Comparison of ENCODE assay signal across 7 mouse cellular contexts in genomic region chr12:118299956-118300355, GRCm38 (mm10). TPM values are rescaled to one million over a fixed set of nuclear protein-coding genes. Genes with fewer than 3 reads are reported as not detected.
A peak's percentile ranks its signal among the peaks of the same experiment; 100 is the strongest.
DNase-seq lines count a peak whose midpoint lies in the region; ATAC-seq and TF ChIP-seq lines count a peak whose summit lies in the region.

No protein-coding gene starts in this region.

- H3K27me3 ChIP-seq in E14TG2a.4 (ENCODE audit: insufficient read depth, low read length), result no peaks in the 10 kb centered on the region
- no peaks in the 10 kb centered on the region for H3K27me3 ChIP-seq in heart, embryonic 13.5 days (replicated peaks)

- no peak for TF ChIP-seq CTCF in E14TG2a.4 (conservative IDR thresholded peaks at IDR 0.05; ENCODE audit: low read length)

- 26% methylated on average over 6 of the region's 6 CpGs for WGBS in heart, embryonic 13.5 days

- H3K9me3 ChIP-seq in E14TG2a.4 (ENCODE audit: low read length), result no peaks in the 10 kb centered on the region
- H3K9me3 ChIP-seq in heart, embryonic 13.5 days, result no peaks in the 10 kb centered on the region

- peaks cover 33% of the 10 kb centered on the region for H3K4me1 ChIP-seq in E14TG2a.4 (replicated peaks; ENCODE audit: low read depth, low read length)
- peaks cover 42% of the 10 kb centered on the region for H3K4me1 ChIP-seq in heart, embryonic 13.5 days

- peak; percentile 75 for DNase-seq in NIH3T3 (ENCODE audit: low read depth)
- DNase-seq in embryo, embryonic 11 days, result peak; percentile 61
- peak; percentile 38 for DNase-seq in kidney, postnatal 10 days
- DNase-seq in lung, postnatal 25 days (ENCODE audit: low spot score), result peak; percentile 65
- DNase-seq in testis, postnatal 14 days (ENCODE audit: low spot score), result peak; percentile 31

- H3K9ac ChIP-seq in heart, embryonic 13.5 days, result peak overlapping the region; percentile 54

- peaks cover 12% of the 10 kb centered on the region for H3K36me3 ChIP-seq in E14TG2a.4 (ENCODE audit: insufficient read depth, low read length)
- H3K36me3 ChIP-seq in heart, embryonic 13.5 days, result peaks cover 7% of the 10 kb centered on the region; the same call in 1 of the 2 replicates

- peak overlapping the region; percentile 28; the same call in 1 of the 2 replicates for H3K27ac ChIP-seq in heart, embryonic 13.5 days (replicated peaks)

- H3K4me2 ChIP-seq in heart, embryonic 13.5 days, result peak overlapping the region; percentile 76

- H3K4me3 ChIP-seq in E14TG2a.4 (replicated peaks; ENCODE audit: low read length), result peak overlapping the region; percentile 100
- peak overlapping the region; percentile 80 for H3K4me3 ChIP-seq in heart, embryonic 13.5 days

- no peak for ATAC-seq in heart, embryonic 13.5 days (ENCODE audit: extremely low read depth, insufficient number of reproducible peaks, low FRiP score, low TSS enrichment)

RNA-seq across cellular contexts. Expression of gene Sp4, which starts 1.3 kb away (rescaled TPM):
- polyA plus RNA-seq in heart, embryonic 13.5 days (2015; fragmentation: Nextera tagmentation; extraction: Ambion mirVana), result 5.6 and 6.0 TPM in 2 replicates
